ENCODE assay signal across 23 mouse cellular contexts in genomic region chr19:5606196-5606595, GRCm38 (mm10). TPM values are rescaled to one million over a fixed set of nuclear protein-coding genes. Genes with fewer than 3 reads are reported as not detected.
DNase-seq lines count a peak whose midpoint lies in the region; ATAC-seq and TF ChIP-seq lines count a peak whose summit lies in the region.
"Had no signal": no experiment of that assay in that cellular context is flagged by ENCODE, and none has a peak within 500 bp of the region (broad histone marks: within the 10 kb centered on the region; RNA-seq: fewer than 3 reads in every experiment).

No protein-coding gene starts in this region.

- peak; percentile 5 for DNase-seq in embryo, embryonic 11 days
- no peak for DNase-seq in embryo, embryonic 10.5 days (ENCODE audit: low spot score)
- DNase-seq in layer of hippocampus, adult 2 months (ENCODE audit: low spot score in 2 of 2) = no peak
- DNase-seq in layer of hippocampus, adult 9-11 months = no peak
- DNase-seq in stomach, postnatal 0 days (ENCODE audit: low spot score) = no peak
- DNase-seq: adrenal gland, adult 8-10 months; cerebellum, postnatal 10 days; heart, adult 11 months; kidney, adult 9 months; kidney, postnatal 25 days; liver, embryonic 13.5 days; lung, postnatal 14 days; thymus, adult 2 months had no signal

- peak; percentile 62 for TF ChIP-seq CTCF in layer of hippocampus, adult 2 months (conservative IDR thresholded peaks at IDR 0.05)
- peak; percentile 10; the same call in 1 of the 2 replicates for TF ChIP-seq CTCF in stomach, postnatal 0 days (IDR thresholded peaks at IDR 0.05; ENCODE audit: low read depth)
- TF ChIP-seq CTCF in intestine, postnatal 0 days (IDR thresholded peaks at IDR 0.05; ENCODE audit: low read depth) = no peak

- H3K4me1 ChIP-seq in neural tube, embryonic 12.5 days = peaks cover 38% of the 10 kb centered on the region
- H3K4me1 ChIP-seq in neural tube, embryonic 15.5 days = peaks cover 63% of the 10 kb centered on the region
- H3K4me1 ChIP-seq in stomach, postnatal 0 days (replicated peaks; ENCODE audit: control insufficient read depth, insufficient read depth) = peaks cover 8% of the 10 kb centered on the region
- no peaks in the 10 kb centered on the region; the same call in none of the 2 replicates for H3K4me1 ChIP-seq in intestine, postnatal 0 days (replicated peaks; ENCODE audit: control insufficient read depth, insufficient read depth, low read length)

- WGBS in neural tube, embryonic 12.5 days = 89% methylated on average over 8 of the region's 8 CpGs
- WGBS in neural tube, embryonic 15.5 days = 85% methylated on average over 8 of the region's 8 CpGs
- 83% methylated on average over 8 of the region's 8 CpGs for WGBS in stomach, postnatal 0 days
- 82% methylated on average over 8 of the region's 8 CpGs for WGBS in intestine, postnatal 0 days

- peaks cover 61% of the 10 kb centered on the region for H3K36me3 ChIP-seq in neural tube, embryonic 12.5 days
- H3K36me3 ChIP-seq in neural tube, embryonic 15.5 days = peaks cover 61% of the 10 kb centered on the region
- H3K36me3 ChIP-seq in stomach, postnatal 0 days (ENCODE audit: control insufficient read depth, insufficient read depth, low read length) = peaks cover 25% of the 10 kb centered on the region
- peaks cover 60% of the 10 kb centered on the region for H3K36me3 ChIP-seq in intestine, postnatal 0 days (ENCODE audit: control insufficient read depth, insufficient read depth)

- no peak overlapping the region for H3K4me2 ChIP-seq in neural tube, embryonic 12.5 days (replicated peaks)
- no peak overlapping the region for H3K4me2 ChIP-seq in neural tube, embryonic 15.5 days
- no peak overlapping the region for H3K4me2 ChIP-seq in stomach, postnatal 0 days (replicated peaks; ENCODE audit: low read depth)
- no peak overlapping the region for H3K4me2 ChIP-seq in intestine, postnatal 0 days (replicated peaks; ENCODE audit: low read depth)
- H3K4me2 ChIP-seq: hindbrain, embryonic 12.5 days; limb, embryonic 13.5 days; liver, embryonic 13.5 days; stomach, embryonic 15.5 days had no signal

- H3K27me3 ChIP-seq in neural tube, embryonic 12.5 days (replicated peaks) = no peaks in the 10 kb centered on the region
- no peaks in the 10 kb centered on the region for H3K27me3 ChIP-seq in neural tube, embryonic 15.5 days (replicated peaks)
- no peaks in the 10 kb centered on the region for H3K27me3 ChIP-seq in stomach, postnatal 0 days (ENCODE audit: control insufficient read depth, insufficient read depth, low read length)
- no peaks in the 10 kb centered on the region for H3K27me3 ChIP-seq in intestine, postnatal 0 days (replicated peaks; ENCODE audit: control insufficient read depth, insufficient read depth, low read length)
- H3K27me3 ChIP-seq: CH12.LX; hindbrain, embryonic 12.5 days; limb, embryonic 13.5 days; liver, embryonic 13.5 days; megakaryocyte, embryonic 14.5 days; stomach, embryonic 15.5 days had no signal

- no peak overlapping the region for H3K27ac ChIP-seq in layer of hippocampus, adult 2 months
- no peak overlapping the region for H3K27ac ChIP-seq in neural tube, embryonic 12.5 days
- no peak overlapping the region for H3K27ac ChIP-seq in neural tube, embryonic 15.5 days (replicated peaks)
- no peak overlapping the region for H3K27ac ChIP-seq in stomach, postnatal 0 days (replicated peaks)
- H3K27ac ChIP-seq in intestine, postnatal 0 days (ENCODE audit: low read depth, low read length) = no peak overlapping the region
- H3K27ac ChIP-seq: hindbrain, embryonic 12.5 days; limb, embryonic 13.5 days; liver, embryonic 13.5 days; stomach, embryonic 15.5 days had no signal

- H3K9ac ChIP-seq in neural tube, embryonic 12.5 days = peak overlapping the region; percentile 14; the same call in 1 of the 2 replicates
- H3K9ac ChIP-seq in neural tube, embryonic 15.5 days (replicated peaks) = no peak overlapping the region
- no peak overlapping the region for H3K9ac ChIP-seq in stomach, postnatal 0 days (ENCODE audit: low read length)
- no peak overlapping the region for H3K9ac ChIP-seq in intestine, postnatal 0 days (ENCODE audit: low read depth, low read length)
- H3K9ac ChIP-seq: hindbrain, embryonic 12.5 days; limb, embryonic 13.5 days; liver, embryonic 13.5 days; stomach, embryonic 15.5 days had no signal

- no peak for ATAC-seq in neural tube, embryonic 12.5 days (ENCODE audit: low FRiP score, low read depth)
- no peak for ATAC-seq in neural tube, embryonic 15.5 days (ENCODE audit: low FRiP score)
- ATAC-seq in stomach, postnatal 0 days (ENCODE audit: low FRiP score, low TSS enrichment) = no peak
- ATAC-seq in intestine, postnatal 0 days = no peak
- ATAC-seq: midbrain, embryonic 16.5 days had no signal

- no peaks in the 10 kb centered on the region for H3K9me3 ChIP-seq in neural tube, embryonic 12.5 days
- H3K9me3 ChIP-seq in neural tube, embryonic 15.5 days (replicated peaks) = no peaks in the 10 kb centered on the region
- H3K9me3 ChIP-seq in stomach, postnatal 0 days (ENCODE audit: control insufficient read depth, low read length) = no peaks in the 10 kb centered on the region
- no peaks in the 10 kb centered on the region for H3K9me3 ChIP-seq in intestine, postnatal 0 days (ENCODE audit: control insufficient read depth)
- H3K9me3 ChIP-seq: hindbrain, embryonic 12.5 days; limb, embryonic 13.5 days; liver, embryonic 13.5 days; megakaryocyte, embryonic 14.5 days; stomach, embryonic 15.5 days had no signal

- H3K4me3 ChIP-seq in layer of hippocampus, adult 2 months = no peak overlapping the region
- no peak overlapping the region for H3K4me3 ChIP-seq in neural tube, embryonic 12.5 days
- H3K4me3 ChIP-seq in neural tube, embryonic 15.5 days (replicated peaks) = no peak overlapping the region
- no peak overlapping the region for H3K4me3 ChIP-seq in stomach, postnatal 0 days (ENCODE audit: low read depth, low read length)
- H3K4me3 ChIP-seq in intestine, postnatal 0 days (ENCODE audit: low read depth, low read length) = no peak overlapping the region
- H3K4me3 ChIP-seq: hindbrain, embryonic 12.5 days; limb, embryonic 13.5 days; liver, embryonic 13.5 days; megakaryocyte, embryonic 14.5 days; stomach, embryonic 15.5 days had no signal

- TF ChIP-seq EP300 in stomach, postnatal 0 days (optimal IDR thresholded peaks at IDR 0.05) = no peak

RNA-seq across cellular contexts. Expression of gene Kat5, which starts 3.8 kb away (rescaled TPM):
- 10 to 100 TPM; 82.8 to 93.0 TPM for total RNA-seq in layer of hippocampus, adult 2 months (2021)
- 67.4 and 73.3 TPM in 2 replicates for polyA plus RNA-seq in neural tube, embryonic 12.5 days (2016; fragmentation: Nextera tagmentation; extraction: Ambion mirVana)
- 64.9 and 66.2 TPM in 2 replicates for polyA plus RNA-seq in neural tube, embryonic 15.5 days (2015; fragmentation: Nextera tagmentation; extraction: Ambion mirVana)
- 31.8 and 37.9 TPM in 2 replicates for polyA plus RNA-seq in stomach, postnatal 0 days (2015; fragmentation: Nextera tagmentation; extraction: Ambion mirVana)
- 37.4 and 38.6 TPM in 2 replicates for polyA plus RNA-seq in intestine, postnatal 0 days (2015; fragmentation: Nextera tagmentation; extraction: Ambion mirVana)

RNA-seq across cellular contexts. Expression of gene Rnaseh2c, which starts 4.5 kb away (rescaled TPM):
- total RNA-seq in layer of hippocampus, adult 2 months (2021) = 10 to 100 TPM; 80.0 to 88.2 TPM
- 140 and 148 TPM in 2 replicates for polyA plus RNA-seq in neural tube, embryonic 12.5 days (2016; fragmentation: Nextera tagmentation; extraction: Ambion mirVana)
- 68.2 and 81.5 TPM in 2 replicates for polyA plus RNA-seq in neural tube, embryonic 15.5 days (2015; fragmentation: Nextera tagmentation; extraction: Ambion mirVana)
- 57.3 and 64.7 TPM in 2 replicates for polyA plus RNA-seq in stomach, postnatal 0 days (2015; fragmentation: Nextera tagmentation; extraction: Ambion mirVana)
- polyA plus RNA-seq in intestine, postnatal 0 days (2015; fragmentation: Nextera tagmentation; extraction: Ambion mirVana) = 73.8 and 81.0 TPM in 2 replicates

RNA-seq across cellular contexts. Expression of gene Rela, which starts 31.1 kb away (rescaled TPM):
- total RNA-seq in layer of hippocampus, adult 2 months (2021) = 10 to 100 TPM; 20.6 to 21.0 TPM
- 34.7 and 36.7 TPM in 2 replicates for polyA plus RNA-seq in neural tube, embryonic 12.5 days (2016; fragmentation: Nextera tagmentation; extraction: Ambion mirVana)
- 31.6 and 39.2 TPM in 2 replicates for polyA plus RNA-seq in neural tube, embryonic 15.5 days (2015; fragmentation: Nextera tagmentation; extraction: Ambion mirVana)
- polyA plus RNA-seq in stomach, postnatal 0 days (2015; fragmentation: Nextera tagmentation; extraction: Ambion mirVana) = 28.7 and 35.2 TPM in 2 replicates
- 28.4 and 31.9 TPM in 2 replicates for polyA plus RNA-seq in intestine, postnatal 0 days (2015; fragmentation: Nextera tagmentation; extraction: Ambion mirVana)

RNA-seq across cellular contexts. Expression of gene Ap5b1, which starts 38.4 kb away (rescaled TPM):
- total RNA-seq in layer of hippocampus, adult 2 months (2021) = 1 to 10 TPM; 6.8 to 7.4 TPM
- 2.5 and 2.8 TPM in 2 replicates for polyA plus RNA-seq in neural tube, embryonic 12.5 days (2016; fragmentation: Nextera tagmentation; extraction: Ambion mirVana)
- polyA plus RNA-seq in neural tube, embryonic 15.5 days (2015; fragmentation: Nextera tagmentation; extraction: Ambion mirVana) = 2.7 and 4.7 TPM in 2 replicates
- 4.7 and 5.7 TPM in 2 replicates for polyA plus RNA-seq in stomach, postnatal 0 days (2015; fragmentation: Nextera tagmentation; extraction: Ambion mirVana)
- polyA plus RNA-seq in intestine, postnatal 0 days (2015; fragmentation: Nextera tagmentation; extraction: Ambion mirVana) = 13.0 and 15.9 TPM in 2 replicates

RNA-seq across cellular contexts. Expression of gene Ovol1, which starts 45.8 kb away (rescaled TPM):
- not detected for total RNA-seq in layer of hippocampus, adult 2 months (2021)
- 0.29 and 0.32 TPM in 2 replicates for polyA plus RNA-seq in neural tube, embryonic 12.5 days (2016; fragmentation: Nextera tagmentation; extraction: Ambion mirVana)
- 0.06 and 2.0 TPM in 2 replicates for polyA plus RNA-seq in neural tube, embryonic 15.5 days (2015; fragmentation: Nextera tagmentation; extraction: Ambion mirVana)
- polyA plus RNA-seq in stomach, postnatal 0 days (2015; fragmentation: Nextera tagmentation; extraction: Ambion mirVana) = 26.6 and 28.2 TPM in 2 replicates
- 19.2 and 24.1 TPM in 2 replicates for polyA plus RNA-seq in intestine, postnatal 0 days (2015; fragmentation: Nextera tagmentation; extraction: Ambion mirVana)
- total RNA-seq: adrenal gland, adult 8-10 months; CH12.LX; gastrocnemius, adult 8-10 months had no signal
